Mouse (Mus musculus): ENCODE results near the gene Gm10300.

- TF ChIP-seq CTCF (IDR thresholded peaks at IDR 0.05; ENCODE audit: low read depth, low read length), result no peak
- no peak for TF ChIP-seq POLR2A (IDR thresholded peaks at IDR 0.05; ENCODE audit: borderline replicate concordance, low read depth, low read length)
These were observed 30.8 kb upstream of the Gm10300 start for GRCm38 (mm10) chr4:132043726-132044125.

Measured in bone marrow macrophage, adult 2 months (primary cell).